Mouse (Mus musculus): Measurements from ENCODE around the gene Nadk2. TPM values are rescaled to one million over a fixed set of nuclear protein-coding genes. Genes with fewer than 3 reads are reported as not detected.
A peak's percentile ranks its signal among the peaks of the same experiment; 100 is the strongest.

Gene Nadk2
- polyA plus RNA-seq, 1 experiment from 2014 or later = 35.3 TPM

DNA sequence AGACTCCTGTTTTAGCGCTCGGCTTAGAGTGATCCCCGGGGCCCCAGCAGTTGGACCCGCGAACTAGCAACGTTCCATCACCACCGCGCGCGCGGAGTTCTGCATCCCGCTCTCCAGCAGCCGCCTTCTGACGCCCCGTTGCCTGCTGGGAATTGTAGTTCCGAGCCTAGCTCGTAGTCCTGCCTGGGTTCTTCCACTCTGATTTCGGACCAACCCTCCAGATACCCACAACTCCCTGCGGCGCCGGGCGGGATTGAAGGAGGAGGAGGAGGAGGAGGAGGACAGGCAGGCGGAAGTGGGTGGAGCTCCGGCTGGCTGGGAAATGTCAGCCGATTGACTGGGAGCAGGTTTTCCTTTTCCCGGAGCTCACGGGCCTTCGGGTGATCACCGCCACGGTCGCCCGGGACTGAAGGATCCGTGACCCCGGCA, 69.2 kb downstream of the Nadk2 start, which contains the start of gene Lmbrd2:
Gene Lmbrd2 (plus strand): TSS at position 299 of the 429 bp plus-strand sequence.
- H3K27ac ChIP-seq (replicated peaks) = peak within 1 kb of the TSS; percentile 84
- no peaks in the 10 kb centered on the region for H3K27me3 ChIP-seq
- H3K9ac ChIP-seq (replicated peaks) = peak within 1 kb of the TSS; percentile 78
- peak within 1 kb of the TSS; percentile 69 for H3K4me2 ChIP-seq (replicated peaks)
- peaks cover 25% of the 10 kb centered on the region for H3K36me3 ChIP-seq
- peak within 1 kb of the TSS; percentile 90 for H3K4me3 ChIP-seq
- no peaks in the 10 kb centered on the region for H3K9me3 ChIP-seq
- ATAC-seq (ENCODE audit: low FRiP score, low read depth) = peak; percentile 98
- under 1% methylated on average over 33 of the region's 34 CpGs for WGBS
- H3K4me1 ChIP-seq = peaks cover 25% of the 10 kb centered on the region

DNA sequence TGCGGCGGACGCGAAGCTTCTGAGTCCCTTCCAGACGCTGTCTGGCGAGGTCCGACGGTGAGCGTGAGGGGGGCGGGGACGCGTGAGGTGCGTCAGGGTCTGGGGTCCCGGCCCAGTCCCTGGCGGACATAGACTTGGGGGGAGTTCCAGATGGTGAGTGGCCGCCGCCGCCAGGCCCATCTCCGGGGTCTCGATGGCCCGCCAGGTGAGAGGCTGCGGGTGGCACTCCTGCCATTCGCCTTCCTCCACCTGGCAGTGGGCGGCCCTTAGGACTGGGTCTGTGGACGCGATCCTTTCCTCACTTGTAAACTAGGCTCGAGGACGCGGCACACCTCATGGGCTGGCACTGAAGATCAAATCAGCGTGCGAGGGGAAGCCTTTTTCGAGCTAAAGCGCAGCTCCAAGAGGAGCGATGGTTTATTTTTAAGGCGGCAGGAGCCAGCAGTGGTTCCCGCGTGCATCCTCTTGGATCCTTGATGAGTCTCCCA, 69.7 kb downstream of the Nadk2 start:
- H3K4me2 ChIP-seq (replicated peaks) = peak overlapping the region; percentile 69
- peak; percentile 92 for ATAC-seq (ENCODE audit: low FRiP score, low read depth)
- H3K27me3 ChIP-seq = no peaks in the 10 kb centered on the region
- 1% methylated on average over 37 of the region's 37 CpGs for WGBS
- peaks cover 25% of the 10 kb centered on the region for H3K4me1 ChIP-seq
- H3K27ac ChIP-seq (replicated peaks) = peak overlapping the region; percentile 84
- peak overlapping the region; percentile 78 for H3K9ac ChIP-seq (replicated peaks)
- peak overlapping the region; percentile 90 for H3K4me3 ChIP-seq
- H3K9me3 ChIP-seq = no peaks in the 10 kb centered on the region
- peaks cover 21% of the 10 kb centered on the region for H3K36me3 ChIP-seq

- Histone ChIP-seq H3K4me2 (replicated peaks) (no peak within 1 kb of the TSS), H3K9me3 (no peaks in the 10 kb centered on the region), H3K4me1 (no peaks in the 10 kb centered on the region), H3K36me3 (peaks cover 40% of the 10 kb centered on the region), H3K27me3 (no peaks in the 10 kb centered on the region), H3K27ac (replicated peaks) (no peak within 1 kb of the TSS), H3K4me3 (no peak within 1 kb of the TSS), H3K9ac (replicated peaks) (no peak within 1 kb of the TSS)
- ATAC-seq (ENCODE audit: low FRiP score, low read depth) = no peak
Observed at GRCm38 (mm10) chr15:9155325-9155724, 84.3 kb downstream of the Nadk2 start, which contains the start of gene Skp2. Gene Skp2, minus strand, starts transcription at chr15:9155425.

Other genes starting within 250 kb of the Nadk2 start
- 7.0 and 10.9 TPM in 2 replicates for gene Ranbp3l, start 103.3 kb upstream of the Nadk2 start, polyA plus RNA-seq (2016; fragmentation: Nextera tagmentation; extraction: Ambion mirVana)
- 3.4 and 3.5 TPM in 2 replicates for gene Lmbrd2, start 69.3 kb downstream of the Nadk2 start, polyA plus RNA-seq (2016; fragmentation: Nextera tagmentation; extraction: Ambion mirVana)
- gene Skp2, start 84.2 kb downstream of the Nadk2 start, polyA plus RNA-seq (2016; fragmentation: Nextera tagmentation; extraction: Ambion mirVana) = 85.9 and 86.1 TPM in 2 replicates
- not detected in 2 replicates for gene Ugt3a1, start 205.6 kb downstream of the Nadk2 start, polyA plus RNA-seq (2016; fragmentation: Nextera tagmentation; extraction: Ambion mirVana)